Mouse (Mus musculus) kidney, adult 2 months (tissue): Measurements from ENCODE around the gene Pcnx2.

ENCODE experiments used
- CTCF ChIP-seq: fragments of 200-500 bp; conservative IDR thresholded peaks from 2 replicates; pipeline ENCODE4 v1.5.1; 2011; ENCODE audit warnings: low read depth, mild to moderate bottlenecking, control low read depth, low read length, moderate library complexity, mixed read lengths; ENCODE audit not compliant: insufficient read depth, insufficient read length
- POLR2A ChIP-seq: fragments of 200-500 bp; IDR thresholded peaks from one replicate; pipeline ENCODE4 v1.6.1; 2011; ENCODE audit warnings: low read depth, low read length, control low read depth

GRCm38 (mm10) chr8:125917013-125917412, 18.9 kb upstream of the Pcnx2 start:
- TF ChIP-seq POLR2A (no peak), CTCF (no peak)
